Comparison of ENCODE assay signal across 17 mouse cellular contexts in the genomic region with DNA sequence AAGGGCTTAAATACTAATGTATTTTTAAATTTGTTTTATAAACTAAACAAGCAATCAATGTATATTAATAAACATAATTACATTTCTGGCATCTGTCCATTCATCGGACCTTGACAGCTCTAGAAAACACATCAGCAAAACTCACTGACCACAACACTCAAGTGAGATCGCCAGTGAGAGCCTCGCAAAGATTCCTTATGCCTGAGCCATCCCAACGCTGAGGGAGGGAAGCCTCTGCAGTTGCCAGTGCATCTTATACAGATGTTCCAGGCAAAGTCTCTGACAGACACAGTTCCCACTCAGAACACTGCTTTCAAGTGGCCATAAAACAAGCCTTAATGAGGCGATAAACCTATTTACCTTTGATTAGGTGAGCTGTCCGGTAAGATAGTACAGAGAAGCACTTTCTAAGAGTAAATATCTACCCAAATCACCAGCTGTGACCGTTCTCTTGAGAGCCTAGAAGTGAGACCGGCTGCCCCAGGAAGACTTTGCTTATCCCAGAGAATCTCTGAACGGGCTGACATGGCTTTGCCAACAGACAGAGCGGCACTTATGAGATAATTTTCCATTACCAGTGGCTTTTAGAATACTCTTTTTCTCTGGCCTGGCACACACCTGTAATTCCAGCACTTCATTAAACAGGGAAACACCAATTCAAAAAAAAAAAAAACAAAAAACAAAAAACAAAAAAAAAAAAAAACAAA.
DNase-seq lines count a peak whose midpoint lies in the region; ATAC-seq and TF ChIP-seq lines count a peak whose summit lies in the region.
"Had no signal": no experiment of that assay in that cellular context is flagged by ENCODE, and none has a peak within 500 bp of the region (broad histone marks: within the 10 kb centered on the region; RNA-seq: fewer than 3 reads in every experiment).

No protein-coding gene starts in this region.

- H3K79me2 ChIP-seq in CH12.LX (replicated peaks; ENCODE audit: control insufficient read depth, extremely low read depth, insufficient read depth, poor library complexity, severe bottlenecking) = peaks cover 75% of the 10 kb centered on the region

- POLR2A ChIA-PET in Patski (lab: Charles Lee) = interaction anchor here (1.2 kb wide), 1 partner anchor 15 kb away, joined by 3 read pairs; no protein-coding TSS in a partner anchor

- H3K27ac ChIP-seq in heart, embryonic 12.5 days (ENCODE audit: poor library complexity, severe bottlenecking) = 0 out of 2 replicates have a peak overlapping the region, but pooled peaks have one; percentile 3
- H3K27ac ChIP-seq in CH12.LX (ENCODE audit: insufficient read depth, low read depth) = 0 out of 2 replicates have a peak overlapping the region, but pooled peaks have one; percentile 18
- peak overlapping the region; percentile 81 for H3K27ac ChIP-seq in liver, embryonic 15.5 days (replicated peaks)
- H3K27ac ChIP-seq in thymus, adult 2 months (ENCODE audit: control insufficient read depth, insufficient read depth, low read length) = no peak overlapping the region
- H3K27ac ChIP-seq: embryonic facial prominence, embryonic 13.5 days; forebrain, embryonic 13.5 days; hindbrain, embryonic 13.5 days; neural tube, embryonic 12.5 days; stomach, embryonic 15.5 days had no signal

- no peak for ATAC-seq in heart, embryonic 12.5 days (ENCODE audit: insufficient number of reproducible peaks, low FRiP score)
- ATAC-seq in Patski = peak; percentile 57
- ATAC-seq in liver, embryonic 15.5 days (ENCODE audit: insufficient read depth) = no peak
- ATAC-seq: forebrain, embryonic 13.5 days; intestine, embryonic 16.5 days had no signal

- no peak overlapping the region for H3K4me3 ChIP-seq in heart, embryonic 12.5 days
- no peak overlapping the region for H3K4me3 ChIP-seq in CH12.LX (replicated peaks in 1 of 3; ENCODE audit: low read depth in 2 of 3, low read length in 2 of 3, poor library complexity in 1 of 3)
- H3K4me3 ChIP-seq in liver, embryonic 15.5 days (replicated peaks) = no peak overlapping the region
- H3K4me3 ChIP-seq in thymus, adult 2 months (ENCODE audit: control insufficient read depth, insufficient read depth, low read length) = no peak overlapping the region
- H3K4me3 ChIP-seq: embryonic facial prominence, embryonic 13.5 days; forebrain, embryonic 13.5 days; hindbrain, embryonic 13.5 days; neural tube, embryonic 12.5 days; stomach, embryonic 15.5 days had no signal

- 0 out of 2 replicates have a peak overlapping the region, but pooled peaks have one; percentile 4 for H3K9ac ChIP-seq in heart, embryonic 12.5 days
- no peak overlapping the region for H3K9ac ChIP-seq in CH12.LX (ENCODE audit: insufficient read depth, low read depth)
- peak overlapping the region; percentile 12; the same call in 1 of the 2 replicates for H3K9ac ChIP-seq in liver, embryonic 15.5 days
- H3K9ac ChIP-seq: embryonic facial prominence, embryonic 13.5 days; forebrain, embryonic 13.5 days; hindbrain, embryonic 13.5 days; neural tube, embryonic 12.5 days; stomach, embryonic 15.5 days had no signal

- no peak for TF ChIP-seq POLR2A in CH12.LX (IDR thresholded peaks at IDR 0.05; ENCODE audit: low read depth, low read length)
- TF ChIP-seq POLR2A in thymus, adult 2 months (IDR thresholded peaks at IDR 0.05; ENCODE audit: control insufficient read depth, extremely low read depth, insufficient read depth, low read length, poor library complexity) = no peak

- CTCF ChIA-PET in Patski (lab: Charles Lee) = no interaction called here

- TF ChIP-seq CTCF in CH12.LX (conservative IDR thresholded peaks at IDR 0.05 in 1 of 2, IDR thresholded peaks at IDR 0.05 in 1 of 2; ENCODE audit: low read depth in 2 of 2, low read length in 2 of 2) = no peak
- TF ChIP-seq CTCF in Patski (IDR thresholded peaks at IDR 0.05) = no peak
- no peak for TF ChIP-seq CTCF in thymus, adult 2 months (IDR thresholded peaks at IDR 0.05; ENCODE audit: borderline replicate concordance, control insufficient read depth, extremely low read depth, insufficient read depth, low read length, poor library complexity)

- TF ChIP-seq RAD21 in CH12.LX (IDR thresholded peaks at IDR 0.05; ENCODE audit: low read depth, low read length) = no peak

- intact Hi-C loops in heart, postnatal 36 days (cut with DNase I) = no loop called here

- no peak for DNase-seq in heart, postnatal 36 days
- no peak for DNase-seq in CH12.LX (ENCODE audit: extremely low read depth)
- no peak for DNase-seq in Patski (ENCODE audit: low read depth, low spot score)
- no peak for DNase-seq in thymus, adult 2 months
- DNase-seq in kidney, adult 9 months = no peak
- DNase-seq: cerebellum, adult 11 months; gastrocnemius, postnatal 10 days; kidney, postnatal 14 days; lung, postnatal 4 days had no signal

- no peak for TF ChIP-seq EP300 in CH12.LX (IDR thresholded peaks at IDR 0.05; ENCODE audit: low read length)

- no peaks in the 10 kb centered on the region; the same call in 1 of the 2 replicates for H3K36me3 ChIP-seq in heart, embryonic 12.5 days
- H3K36me3 ChIP-seq in CH12.LX (replicated peaks in 1 of 2; ENCODE audit: control insufficient read depth in 1 of 2, insufficient read depth in 1 of 2, low read length in 1 of 2) = peaks cover 10 to 43% of the 10 kb centered on the region in 2 experiments
- no peaks in the 10 kb centered on the region for H3K36me3 ChIP-seq in liver, embryonic 15.5 days (replicated peaks)
- H3K36me3 ChIP-seq in thymus, adult 2 months (ENCODE audit: control insufficient read depth, insufficient read depth, low read length) = no peaks in the 10 kb centered on the region
- H3K36me3 ChIP-seq: embryonic facial prominence, embryonic 13.5 days; hindbrain, embryonic 13.5 days; neural tube, embryonic 12.5 days; stomach, embryonic 15.5 days had no signal

- no peaks in the 10 kb centered on the region for H3K9me3 ChIP-seq in heart, embryonic 12.5 days (replicated peaks)
- H3K9me3 ChIP-seq in CH12.LX (replicated peaks; ENCODE audit: low read length) = no peaks in the 10 kb centered on the region
- no peaks in the 10 kb centered on the region for H3K9me3 ChIP-seq in liver, embryonic 15.5 days (replicated peaks)
- H3K9me3 ChIP-seq: embryonic facial prominence, embryonic 13.5 days; forebrain, embryonic 13.5 days; hindbrain, embryonic 13.5 days; neural tube, embryonic 12.5 days; stomach, embryonic 15.5 days had no signal

- dilution Hi-C loops in CH12.LX (cut with MboI; ENCODE audit: extremely low pct_ligation_motif_present, extremely low pct_unique_long_range_greater_than_20kb, low sequenced_read_pairs) = no loop called here

- in situ Hi-C loops in CH12.LX (cut with MboI; ENCODE audit: low pct_ligation_motif_present, low pct_unique_long_range_greater_than_20kb, low sequenced_read_pairs) (no loop called here), Patski (cut with MboI; ENCODE audit: low pct_unique_long_range_greater_than_20kb) (no loop called here)

- no peak overlapping the region for H3K4me2 ChIP-seq in heart, embryonic 12.5 days
- H3K4me2 ChIP-seq in CH12.LX (ENCODE audit: insufficient read depth, low read depth, poor library complexity, severe bottlenecking) = no peak overlapping the region
- H3K4me2 ChIP-seq in liver, embryonic 15.5 days = peak overlapping the region; percentile 65
- H3K4me2 ChIP-seq: embryonic facial prominence, embryonic 13.5 days; forebrain, embryonic 13.5 days; hindbrain, embryonic 13.5 days; neural tube, embryonic 12.5 days; stomach, embryonic 15.5 days had no signal

- WGBS in heart, embryonic 12.5 days = 48% methylated on average over 10 of the region's 10 CpGs
- WGBS in liver, embryonic 15.5 days (ENCODE audit: insufficient replicate concordance) = 43% methylated on average over 10 of the region's 10 CpGs
- WGBS in thymus, adult 2 months = 95% methylated on average over 10 of the region's 10 CpGs

- no peaks in the 10 kb centered on the region for H3K27me3 ChIP-seq in heart, embryonic 12.5 days (replicated peaks)
- no peaks in the 10 kb centered on the region for H3K27me3 ChIP-seq in CH12.LX (replicated peaks)
- no peaks in the 10 kb centered on the region for H3K27me3 ChIP-seq in Patski
- H3K27me3 ChIP-seq in liver, embryonic 15.5 days = no peaks in the 10 kb centered on the region
- H3K27me3 ChIP-seq in thymus, adult 2 months (ENCODE audit: control insufficient read depth, insufficient read depth, low read length) = no peaks in the 10 kb centered on the region
- H3K27me3 ChIP-seq: embryonic facial prominence, embryonic 13.5 days; forebrain, embryonic 13.5 days; hindbrain, embryonic 13.5 days; neural tube, embryonic 12.5 days; stomach, embryonic 15.5 days had no signal

- peaks cover 67% of the 10 kb centered on the region for H3K4me1 ChIP-seq in heart, embryonic 12.5 days (replicated peaks)
- peaks cover 40 to 98% of the 10 kb centered on the region in 2 experiments for H3K4me1 ChIP-seq in CH12.LX (ENCODE audit: control insufficient read depth in 1 of 2, insufficient read depth in 2 of 2)
- peaks cover 86% of the 10 kb centered on the region for H3K4me1 ChIP-seq in liver, embryonic 15.5 days (replicated peaks)
- no peaks in the 10 kb centered on the region for H3K4me1 ChIP-seq in thymus, adult 2 months (replicated peaks; ENCODE audit: control insufficient read depth, insufficient read depth, low read length)

TF ChIP-seq in CH12.LX, 34 proteins besides CTCF, POLR2A, EP300 and RAD21:
- TF ChIP-seq ZMIZ1 (IDR thresholded peaks at IDR 0.05; ENCODE audit: low read depth, low read length) = no peak
- TF ChIP-seq CHD1 (IDR thresholded peaks at IDR 0.05; ENCODE audit: low read depth, low read length) = no peak
- TF ChIP-seq ZNF384 (IDR thresholded peaks at IDR 0.05; ENCODE audit: low read depth, low read length) = no peak
- no peak for TF ChIP-seq ELF1 (IDR thresholded peaks at IDR 0.05; ENCODE audit: low read depth, low read length)
- no peak for TF ChIP-seq MYC (IDR thresholded peaks at IDR 0.05; ENCODE audit: low read depth, low read length)
- TF ChIP-seq MEF2A (IDR thresholded peaks at IDR 0.05; ENCODE audit: borderline replicate concordance, low read depth, low read length) = no peak
